Mouse (Mus musculus): ENCODE data around the gene Daam1. TPM values are rescaled to one million over a fixed set of nuclear protein-coding genes. Genes with fewer than 3 reads are reported as not detected.

Daam1 gene
- polyA plus RNA-seq, 1 experiment from 2014 or later, result 4.5 TPM

- DNase-seq (no peak), ATAC-seq (no peak)
- Histone ChIP-seq H3K9me3 (ENCODE audit: low read length) (no peaks in the 10 kb centered on the region), H3K36me3 (replicated peaks; ENCODE audit: insufficient read depth, low read length) (peaks cover 51% of the 10 kb centered on the region), H3K4me1 (ENCODE audit: insufficient read depth) (peaks cover 5% of the 10 kb centered on the region; the same call in 1 of the 2 replicates), H3K27me3 (ENCODE audit: insufficient read depth, low read length) (no peaks in the 10 kb centered on the region), H3K4me3 (ENCODE audit: low read depth, low read length) (no peak overlapping the region), H3K9ac (replicated peaks) (no peak overlapping the region), H3K27ac (ENCODE audit: low read depth) (no peak overlapping the region), H3K4me2 (ENCODE audit: low read depth, low read length) (no peak overlapping the region)
- 63% methylated on average over 4 of the region's 4 CpGs for WGBS (ENCODE audit: insufficient replicate concordance)
- TF ChIP-seq EP300 (IDR thresholded peaks at IDR 0.05; ENCODE audit: low read depth), result no peak
- TF ChIP-seq CTCF (IDR thresholded peaks at IDR 0.05; ENCODE audit: low read depth), result no peak
Observed at GRCm38 (mm10) chr12:71943646-71944045, 112.8 kb downstream of the Daam1 start.

- no peaks in the 10 kb centered on the region for H3K27me3 ChIP-seq (ENCODE audit: insufficient read depth, low read length)
- peaks cover 43% of the 10 kb centered on the region for H3K36me3 ChIP-seq (replicated peaks; ENCODE audit: insufficient read depth, low read length)
- H3K4me3 ChIP-seq (ENCODE audit: low read depth, low read length), result no peak overlapping the region
- peaks cover 4% of the 10 kb centered on the region; the same call in 1 of the 2 replicates for H3K4me1 ChIP-seq (ENCODE audit: insufficient read depth)
- no peak overlapping the region for H3K4me2 ChIP-seq (ENCODE audit: low read depth, low read length)
- WGBS (ENCODE audit: insufficient replicate concordance), result 85% methylated on average over 7 of the region's 7 CpGs
- no peak overlapping the region for H3K9ac ChIP-seq (replicated peaks)
- DNase-seq (no peak), ATAC-seq (no peak)
- no peaks in the 10 kb centered on the region for H3K9me3 ChIP-seq (ENCODE audit: low read length)
- TF ChIP-seq CTCF (IDR thresholded peaks at IDR 0.05; ENCODE audit: low read depth) (no peak), EP300 (IDR thresholded peaks at IDR 0.05; ENCODE audit: low read depth) (no peak)
- no peak overlapping the region for H3K27ac ChIP-seq (ENCODE audit: low read depth)
Observed at GRCm38 (mm10) chr12:71945844-71946243, 115.0 kb downstream of the Daam1 start.

- no peak for ATAC-seq
Observed at GRCm38 (mm10) chr12:71946448-71946847, 115.6 kb downstream of the Daam1 start.

GRCm38 (mm10) chr12:71948972-71949371, 118.1 kb downstream of the Daam1 start:
- ATAC-seq (no peak), DNase-seq (no peak)
- H3K4me1 ChIP-seq (ENCODE audit: insufficient read depth), result no peaks in the 10 kb centered on the region
- no peak overlapping the region for H3K4me2 ChIP-seq (ENCODE audit: low read depth, low read length)
- no peak overlapping the region for H3K9ac ChIP-seq (replicated peaks)
- H3K27ac ChIP-seq (ENCODE audit: low read depth), result no peak overlapping the region
- H3K4me3 ChIP-seq (ENCODE audit: low read depth, low read length), result no peak overlapping the region
- no peaks in the 10 kb centered on the region for H3K9me3 ChIP-seq (ENCODE audit: low read length)
- H3K27me3 ChIP-seq (ENCODE audit: insufficient read depth, low read length), result no peaks in the 10 kb centered on the region
- H3K36me3 ChIP-seq (replicated peaks; ENCODE audit: insufficient read depth, low read length), result peaks cover 59% of the 10 kb centered on the region
- WGBS (ENCODE audit: insufficient replicate concordance), result 88% methylated on average over 6 of the region's 6 CpGs
- TF ChIP-seq CTCF (IDR thresholded peaks at IDR 0.05; ENCODE audit: low read depth), result no peak
- no peak for TF ChIP-seq EP300 (IDR thresholded peaks at IDR 0.05; ENCODE audit: low read depth)

More at GRCm38 (mm10) chr12:71946448-71946847, 115.6 kb downstream of the Daam1 start:
- no peak overlapping the region for H3K9ac ChIP-seq (replicated peaks)
- no peaks in the 10 kb centered on the region for H3K27me3 ChIP-seq (ENCODE audit: insufficient read depth, low read length)
- H3K4me2 ChIP-seq (ENCODE audit: low read depth, low read length), result no peak overlapping the region
- DNase-seq, result no peak
- H3K4me1 ChIP-seq (ENCODE audit: insufficient read depth), result 0 out of 2 replicates have a peak, but pooled peaks cover 2% of the 10 kb centered on the region
- TF ChIP-seq EP300 (IDR thresholded peaks at IDR 0.05; ENCODE audit: low read depth) (no peak), CTCF (IDR thresholded peaks at IDR 0.05; ENCODE audit: low read depth) (no peak)
- no peaks in the 10 kb centered on the region for H3K9me3 ChIP-seq (ENCODE audit: low read length)
- H3K36me3 ChIP-seq (replicated peaks; ENCODE audit: insufficient read depth, low read length), result peaks cover 43% of the 10 kb centered on the region
- no peak overlapping the region for H3K4me3 ChIP-seq (ENCODE audit: low read depth, low read length)
- 82% methylated on average over 8 of the region's 8 CpGs for WGBS (ENCODE audit: insufficient replicate concordance)
- H3K27ac ChIP-seq (ENCODE audit: low read depth), result no peak overlapping the region

- Histone ChIP-seq H3K36me3 (replicated peaks; ENCODE audit: insufficient read depth, low read length) (peaks cover 58% of the 10 kb centered on the region), H3K9ac (replicated peaks) (no peak overlapping the region), H3K4me2 (ENCODE audit: low read depth, low read length) (no peak overlapping the region), H3K9me3 (ENCODE audit: low read length) (no peaks in the 10 kb centered on the region), H3K4me3 (ENCODE audit: low read depth, low read length) (no peak overlapping the region), H3K27ac (ENCODE audit: low read depth) (no peak overlapping the region), H3K27me3 (ENCODE audit: insufficient read depth, low read length) (no peaks in the 10 kb centered on the region), H3K4me1 (ENCODE audit: insufficient read depth) (no peaks in the 10 kb centered on the region)
- DNase-seq (no peak), ATAC-seq (no peak)
- 89% methylated on average over 6 of the region's 6 CpGs for WGBS (ENCODE audit: insufficient replicate concordance)
- TF ChIP-seq CTCF (IDR thresholded peaks at IDR 0.05; ENCODE audit: low read depth), result no peak
- TF ChIP-seq EP300 (IDR thresholded peaks at IDR 0.05; ENCODE audit: low read depth), result no peak
Observed at GRCm38 (mm10) chr12:71949606-71950005, 118.7 kb downstream of the Daam1 start.

- DNase-seq, result no peak
- Histone ChIP-seq H3K4me3 (ENCODE audit: low read depth, low read length) (no peak overlapping the region), H3K4me1 (ENCODE audit: insufficient read depth) (no peaks in the 10 kb centered on the region), H3K9me3 (ENCODE audit: low read length) (no peaks in the 10 kb centered on the region), H3K27ac (ENCODE audit: low read depth) (no peak overlapping the region), H3K36me3 (replicated peaks; ENCODE audit: insufficient read depth, low read length) (peaks cover 55% of the 10 kb centered on the region), H3K9ac (replicated peaks) (no peak overlapping the region), H3K27me3 (ENCODE audit: insufficient read depth, low read length) (no peaks in the 10 kb centered on the region), H3K4me2 (ENCODE audit: low read depth, low read length) (no peak overlapping the region)
- no peak for ATAC-seq
- no peak for TF ChIP-seq CTCF (IDR thresholded peaks at IDR 0.05; ENCODE audit: low read depth)
- no peak for TF ChIP-seq EP300 (IDR thresholded peaks at IDR 0.05; ENCODE audit: low read depth)
- 83% methylated on average over 13 of the region's 13 CpGs for WGBS (ENCODE audit: insufficient replicate concordance)
Observed at GRCm38 (mm10) chr12:71950095-71950877, 119.4 kb downstream of the Daam1 start.

Data from liver, postnatal 0 days (tissue).